Mouse (Mus musculus): ENCODE data around the gene Zc3h7b. TPM values are rescaled to one million over a fixed set of nuclear protein-coding genes. Genes with fewer than 3 reads are reported as not detected.

The Zc3h7b gene
- polyA plus RNA-seq, 1 experiment from 2014 or later, result 42.0 TPM

- no peaks in the 10 kb centered on the region for H3K9me3 ChIP-seq
- no peak for ATAC-seq (ENCODE audit: insufficient number of reproducible peaks, insufficient read depth, low FRiP score, low TSS enrichment, low read depth)
- H3K36me3 ChIP-seq, result peaks cover 40% of the 10 kb centered on the region
- H3K4me1 ChIP-seq (replicated peaks), result peaks cover 11% of the 10 kb centered on the region
- no peak overlapping the region for H3K27ac ChIP-seq
- no peak overlapping the region for H3K9ac ChIP-seq (replicated peaks)
- no peaks in the 10 kb centered on the region for H3K27me3 ChIP-seq
- WGBS, result 85% methylated on average over 6 of the region's 6 CpGs
- H3K4me2 ChIP-seq, result no peak overlapping the region
- H3K4me3 ChIP-seq (replicated peaks), result no peak overlapping the region
Measured at GRCm38 (mm10) chr15:81797861-81798260, 53.0 kb downstream of the Zc3h7b start.

GRCm38 (mm10) chr15:81798421-81798820 lies 53.6 kb downstream of the Zc3h7b start:
- H3K4me2 ChIP-seq, result no peak overlapping the region
- WGBS, result 96% methylated on average over 4 of the region's 4 CpGs
- no peak overlapping the region for H3K27ac ChIP-seq
- no peak for ATAC-seq (ENCODE audit: insufficient number of reproducible peaks, insufficient read depth, low FRiP score, low TSS enrichment, low read depth)
- H3K9ac ChIP-seq (replicated peaks), result no peak overlapping the region
- H3K4me3 ChIP-seq (replicated peaks), result no peak overlapping the region
- peaks cover 35% of the 10 kb centered on the region for H3K36me3 ChIP-seq
- H3K4me1 ChIP-seq (replicated peaks), result peaks cover 17% of the 10 kb centered on the region
- no peaks in the 10 kb centered on the region for H3K9me3 ChIP-seq
- no peaks in the 10 kb centered on the region for H3K27me3 ChIP-seq

GRCm38 (mm10) chr15:81800391-81800790 lies 55.5 kb downstream of the Zc3h7b start:
- Histone ChIP-seq H3K4me3 (replicated peaks) (no peak overlapping the region), H3K27me3 (no peaks in the 10 kb centered on the region), H3K9me3 (no peaks in the 10 kb centered on the region), H3K4me2 (no peak overlapping the region), H3K9ac (replicated peaks) (no peak overlapping the region), H3K27ac (no peak overlapping the region), H3K36me3 (peaks cover 15% of the 10 kb centered on the region), H3K4me1 (replicated peaks) (peaks cover 32% of the 10 kb centered on the region)
- 68% methylated on average over 3 of the region's 3 CpGs for WGBS
- ATAC-seq (ENCODE audit: insufficient number of reproducible peaks, insufficient read depth, low FRiP score, low TSS enrichment, low read depth), result no peak

GRCm38 (mm10) chr15:81802001-81802890 lies 57.4 kb downstream of the Zc3h7b start, which contains the start of gene Tef:
Gene Tef (plus strand): TSS chr15:81802421.
- Histone ChIP-seq H3K27me3 (no peaks in the 10 kb centered on the region), H3K27ac (peak within 1 kb of the TSS; percentile 78), H3K9me3 (no peaks in the 10 kb centered on the region), H3K4me2 (peak within 1 kb of the TSS; percentile 63), H3K4me1 (replicated peaks) (peaks cover 32% of the 10 kb centered on the region), H3K36me3 (0 out of 2 replicates have a peak, but pooled peaks cover 5% of the 10 kb centered on the region), H3K9ac (replicated peaks) (peak within 1 kb of the TSS; percentile 34), H3K4me3 (replicated peaks) (peak within 1 kb of the TSS; percentile 35)
- ATAC-seq (ENCODE audit: insufficient number of reproducible peaks, insufficient read depth, low FRiP score, low TSS enrichment, low read depth), result peak; percentile 98
- 25% methylated on average over 19 of the region's 19 CpGs for WGBS

- H3K4me2 ChIP-seq, result peak overlapping the region; percentile 63
- H3K27me3 ChIP-seq, result no peaks in the 10 kb centered on the region
- 11% methylated on average over 8 of the region's 8 CpGs for WGBS
- no peaks in the 10 kb centered on the region for H3K9me3 ChIP-seq
- peak overlapping the region; percentile 35 for H3K4me3 ChIP-seq (replicated peaks)
- H3K9ac ChIP-seq (replicated peaks), result peak overlapping the region; percentile 34
- peak; percentile 16; the same call in 1 of the 2 replicates for ATAC-seq (ENCODE audit: insufficient number of reproducible peaks, insufficient read depth, low FRiP score, low TSS enrichment, low read depth)
- H3K4me1 ChIP-seq (replicated peaks), result peaks cover 32% of the 10 kb centered on the region
- peak overlapping the region; percentile 78 for H3K27ac ChIP-seq
- H3K36me3 ChIP-seq, result 0 out of 2 replicates have a peak, but pooled peaks cover under 1% of the 10 kb centered on the region
Measured at GRCm38 (mm10) chr15:81802941-81803351, 58.1 kb downstream of the Zc3h7b start.

- H3K36me3 ChIP-seq, result no peaks in the 10 kb centered on the region
- 0 out of 2 replicates have a peak overlapping the region, but pooled peaks have one; percentile 34 for H3K9ac ChIP-seq (replicated peaks)
- 60% methylated on average over 4 of the region's 4 CpGs for WGBS
- no peak overlapping the region for H3K27ac ChIP-seq
- peak overlapping the region; percentile 63 for H3K4me2 ChIP-seq
- ATAC-seq (ENCODE audit: insufficient number of reproducible peaks, insufficient read depth, low FRiP score, low TSS enrichment, low read depth), result no peak
- H3K4me3 ChIP-seq (replicated peaks), result no peak overlapping the region
- H3K9me3 ChIP-seq, result no peaks in the 10 kb centered on the region
- no peaks in the 10 kb centered on the region for H3K27me3 ChIP-seq
- H3K4me1 ChIP-seq (replicated peaks), result peaks cover 32% of the 10 kb centered on the region
Measured at GRCm38 (mm10) chr15:81803425-81803951, 58.6 kb downstream of the Zc3h7b start.

- Histone ChIP-seq H3K27ac (no peak overlapping the region), H3K4me3 (replicated peaks) (no peak overlapping the region), H3K27me3 (no peaks in the 10 kb centered on the region), H3K9me3 (no peaks in the 10 kb centered on the region), H3K4me1 (replicated peaks) (peaks cover 35% of the 10 kb centered on the region), H3K9ac (replicated peaks) (no peak overlapping the region), H3K36me3 (no peaks in the 10 kb centered on the region), H3K4me2 (no peak overlapping the region)
- 39% methylated on average over 1 of the region's 1 CpGs for WGBS
- ATAC-seq (ENCODE audit: insufficient number of reproducible peaks, insufficient read depth, low FRiP score, low TSS enrichment, low read depth), result no peak
Measured at GRCm38 (mm10) chr15:81804172-81804571, 59.3 kb downstream of the Zc3h7b start.

GRCm38 (mm10) chr15:81804883-81805282 lies 60.0 kb downstream of the Zc3h7b start:
- Histone ChIP-seq H3K9ac (replicated peaks) (no peak overlapping the region), H3K4me1 (replicated peaks) (peaks cover 41% of the 10 kb centered on the region), H3K27me3 (no peaks in the 10 kb centered on the region), H3K27ac (no peak overlapping the region), H3K36me3 (no peaks in the 10 kb centered on the region), H3K4me2 (no peak overlapping the region), H3K9me3 (no peaks in the 10 kb centered on the region), H3K4me3 (replicated peaks) (no peak overlapping the region)
- no peak for ATAC-seq (ENCODE audit: insufficient number of reproducible peaks, insufficient read depth, low FRiP score, low TSS enrichment, low read depth)
- 81% methylated on average over 3 of the region's 3 CpGs for WGBS

- ATAC-seq (ENCODE audit: insufficient number of reproducible peaks, insufficient read depth, low FRiP score, low TSS enrichment, low read depth), result no peak
- Histone ChIP-seq H3K4me1 (replicated peaks) (peaks cover 46% of the 10 kb centered on the region), H3K9me3 (no peaks in the 10 kb centered on the region), H3K27me3 (no peaks in the 10 kb centered on the region), H3K4me3 (replicated peaks) (no peak overlapping the region), H3K27ac (no peak overlapping the region), H3K9ac (replicated peaks) (no peak overlapping the region), H3K4me2 (no peak overlapping the region), H3K36me3 (no peaks in the 10 kb centered on the region)
- 67% methylated on average over 6 of the region's 6 CpGs for WGBS
Measured at GRCm38 (mm10) chr15:81805624-81806023, 60.8 kb downstream of the Zc3h7b start.

GRCm38 (mm10) chr15:81806621-81807404 lies 62.0 kb downstream of the Zc3h7b start:
- H3K4me2 ChIP-seq, result no peak overlapping the region
- no peak overlapping the region for H3K27ac ChIP-seq
- 83% methylated on average over 4 of the region's 4 CpGs for WGBS
- peaks cover 46% of the 10 kb centered on the region for H3K4me1 ChIP-seq (replicated peaks)
- H3K36me3 ChIP-seq, result no peaks in the 10 kb centered on the region
- H3K4me3 ChIP-seq (replicated peaks), result no peak overlapping the region
- H3K9ac ChIP-seq (replicated peaks), result no peak overlapping the region
- no peak for ATAC-seq (ENCODE audit: insufficient number of reproducible peaks, insufficient read depth, low FRiP score, low TSS enrichment, low read depth)
- no peaks in the 10 kb centered on the region for H3K27me3 ChIP-seq
- no peaks in the 10 kb centered on the region for H3K9me3 ChIP-seq

GRCm38 (mm10) chr15:81808799-81809198 lies 63.9 kb downstream of the Zc3h7b start:
- H3K4me1 ChIP-seq (replicated peaks), result peaks cover 37% of the 10 kb centered on the region
- no peaks in the 10 kb centered on the region for H3K27me3 ChIP-seq
- no peak overlapping the region for H3K4me2 ChIP-seq
- H3K36me3 ChIP-seq, result no peaks in the 10 kb centered on the region
- 64% methylated on average over 2 of the region's 2 CpGs for WGBS
- H3K4me3 ChIP-seq (replicated peaks), result no peak overlapping the region
- no peak for ATAC-seq (ENCODE audit: insufficient number of reproducible peaks, insufficient read depth, low FRiP score, low TSS enrichment, low read depth)
- no peak overlapping the region for H3K27ac ChIP-seq
- no peaks in the 10 kb centered on the region for H3K9me3 ChIP-seq
- no peak overlapping the region for H3K9ac ChIP-seq (replicated peaks)

All from limb, embryonic 12.5 days (tissue).